Mouse (Mus musculus): ENCODE measurements around the gene Socs2. TPM values are rescaled to one million over a fixed set of nuclear protein-coding genes. Genes with fewer than 3 reads are reported as not detected.

Gene Socs2
- polyA plus RNA-seq, 1 experiment from 2014 or later: 52.5 TPM

GRCm38 (mm10) chr10:95371942-95372341 lies 45.0 kb downstream of the Socs2 start:
- Histone ChIP-seq H3K27me3 (ENCODE audit: control insufficient read depth, insufficient read depth, low read length) (no peaks in the 10 kb centered on the region), H3K4me2 (ENCODE audit: low read depth, low read length, severe bottlenecking) (no peak overlapping the region), H3K36me3 (ENCODE audit: control insufficient read depth, insufficient read depth, low read length) (no peaks in the 10 kb centered on the region), H3K9ac (ENCODE audit: low read length) (no peak overlapping the region), H3K9me3 (ENCODE audit: control insufficient read depth, low read length) (no peaks in the 10 kb centered on the region), H3K4me3 (ENCODE audit: low read depth, low read length) (no peak overlapping the region), H3K27ac (ENCODE audit: low read depth, low read length) (no peak overlapping the region), H3K4me1 (replicated peaks; ENCODE audit: control insufficient read depth, insufficient read depth, low read length) (no peaks in the 10 kb centered on the region)
- no peak for ATAC-seq (replicated peaks; ENCODE audit: low FRiP score)
- WGBS: 96% methylated on average over 3 of the region's 3 CpGs
- no peak for DNase-seq (ENCODE audit: low spot score)

- no peak overlapping the region for H3K4me3 ChIP-seq (ENCODE audit: low read depth, low read length)
- no peaks in the 10 kb centered on the region for H3K27me3 ChIP-seq (ENCODE audit: control insufficient read depth, insufficient read depth, low read length)
- no peak for ATAC-seq (replicated peaks; ENCODE audit: low FRiP score)
- H3K27ac ChIP-seq (ENCODE audit: low read depth, low read length): no peak overlapping the region
- no peaks in the 10 kb centered on the region for H3K36me3 ChIP-seq (ENCODE audit: control insufficient read depth, insufficient read depth, low read length)
- no peaks in the 10 kb centered on the region for H3K4me1 ChIP-seq (replicated peaks; ENCODE audit: control insufficient read depth, insufficient read depth, low read length)
- H3K9me3 ChIP-seq (ENCODE audit: control insufficient read depth, low read length): no peaks in the 10 kb centered on the region
- no peak for DNase-seq (ENCODE audit: low spot score)
- no peak overlapping the region for H3K4me2 ChIP-seq (ENCODE audit: low read depth, low read length, severe bottlenecking)
- H3K9ac ChIP-seq (ENCODE audit: low read length): no peak overlapping the region
Observed at GRCm38 (mm10) chr10:95369190-95369589, 47.8 kb downstream of the Socs2 start.

GRCm38 (mm10) chr10:95368151-95368550 lies 48.8 kb downstream of the Socs2 start:
- Histone ChIP-seq H3K4me1 (replicated peaks; ENCODE audit: control insufficient read depth, insufficient read depth, low read length) (no peaks in the 10 kb centered on the region), H3K9ac (ENCODE audit: low read length) (no peak overlapping the region), H3K4me2 (ENCODE audit: low read depth, low read length, severe bottlenecking) (no peak overlapping the region), H3K36me3 (ENCODE audit: control insufficient read depth, insufficient read depth, low read length) (no peaks in the 10 kb centered on the region), H3K27me3 (ENCODE audit: control insufficient read depth, insufficient read depth, low read length) (no peaks in the 10 kb centered on the region), H3K9me3 (ENCODE audit: control insufficient read depth, low read length) (no peaks in the 10 kb centered on the region), H3K27ac (ENCODE audit: low read depth, low read length) (no peak overlapping the region), H3K4me3 (ENCODE audit: low read depth, low read length) (no peak overlapping the region)
- WGBS: 93% methylated on average over 14 of the region's 14 CpGs
- DNase-seq (ENCODE audit: low spot score): no peak
- ATAC-seq (replicated peaks; ENCODE audit: low FRiP score): no peak

GRCm38 (mm10) chr10:95367661-95368089 lies 49.3 kb downstream of the Socs2 start:
- Histone ChIP-seq H3K27me3 (ENCODE audit: control insufficient read depth, insufficient read depth, low read length) (no peaks in the 10 kb centered on the region), H3K4me3 (ENCODE audit: low read depth, low read length) (no peak overlapping the region), H3K9ac (ENCODE audit: low read length) (no peak overlapping the region), H3K4me2 (ENCODE audit: low read depth, low read length, severe bottlenecking) (no peak overlapping the region), H3K36me3 (ENCODE audit: control insufficient read depth, insufficient read depth, low read length) (no peaks in the 10 kb centered on the region), H3K9me3 (ENCODE audit: control insufficient read depth, low read length) (no peaks in the 10 kb centered on the region), H3K27ac (ENCODE audit: low read depth, low read length) (no peak overlapping the region), H3K4me1 (replicated peaks; ENCODE audit: control insufficient read depth, insufficient read depth, low read length) (no peaks in the 10 kb centered on the region)
- no peak for DNase-seq (ENCODE audit: low spot score)
- no peak for ATAC-seq (replicated peaks; ENCODE audit: low FRiP score)
- WGBS: 93% methylated on average over 9 of the region's 9 CpGs

- WGBS: 80% methylated on average over 7 of the region's 7 CpGs
Observed at GRCm38 (mm10) chr10:95367241-95367640, 49.7 kb downstream of the Socs2 start.

GRCm38 (mm10) chr10:95362326-95362725 lies 54.7 kb downstream of the Socs2 start:
- DNase-seq (ENCODE audit: low spot score) (no peak), ATAC-seq (replicated peaks; ENCODE audit: low FRiP score) (no peak)
- H3K27me3 ChIP-seq (ENCODE audit: control insufficient read depth, insufficient read depth, low read length): no peaks in the 10 kb centered on the region
- H3K27ac ChIP-seq (ENCODE audit: low read depth, low read length): no peak overlapping the region
- WGBS: 47% methylated on average over 2 of the region's 2 CpGs
- H3K9ac ChIP-seq (ENCODE audit: low read length): no peak overlapping the region
- H3K9me3 ChIP-seq (ENCODE audit: control insufficient read depth, low read length): no peaks in the 10 kb centered on the region
- H3K4me2 ChIP-seq (ENCODE audit: low read depth, low read length, severe bottlenecking): no peak overlapping the region
- no peaks in the 10 kb centered on the region for H3K36me3 ChIP-seq (ENCODE audit: control insufficient read depth, insufficient read depth, low read length)
- H3K4me1 ChIP-seq (replicated peaks; ENCODE audit: control insufficient read depth, insufficient read depth, low read length): no peaks in the 10 kb centered on the region
- no peak overlapping the region for H3K4me3 ChIP-seq (ENCODE audit: low read depth, low read length)

More at GRCm38 (mm10) chr10:95367241-95367640, 49.7 kb downstream of the Socs2 start:
- DNase-seq (ENCODE audit: low spot score) (no peak), ATAC-seq (replicated peaks; ENCODE audit: low FRiP score) (no peak)
- no peaks in the 10 kb centered on the region for H3K27me3 ChIP-seq (ENCODE audit: control insufficient read depth, insufficient read depth, low read length)
- no peak overlapping the region for H3K27ac ChIP-seq (ENCODE audit: low read depth, low read length)
- H3K36me3 ChIP-seq (ENCODE audit: control insufficient read depth, insufficient read depth, low read length): no peaks in the 10 kb centered on the region
- no peak overlapping the region for H3K9ac ChIP-seq (ENCODE audit: low read length)
- no peak overlapping the region for H3K4me3 ChIP-seq (ENCODE audit: low read depth, low read length)
- H3K4me1 ChIP-seq (replicated peaks; ENCODE audit: control insufficient read depth, insufficient read depth, low read length): no peaks in the 10 kb centered on the region
- H3K4me2 ChIP-seq (ENCODE audit: low read depth, low read length, severe bottlenecking): no peak overlapping the region
- H3K9me3 ChIP-seq (ENCODE audit: control insufficient read depth, low read length): no peaks in the 10 kb centered on the region

- ATAC-seq (replicated peaks; ENCODE audit: low FRiP score) (no peak), DNase-seq (ENCODE audit: low spot score) (no peak)
- Histone ChIP-seq H3K27ac (ENCODE audit: low read depth, low read length) (no peak overlapping the region), H3K4me2 (ENCODE audit: low read depth, low read length, severe bottlenecking) (no peak overlapping the region), H3K4me3 (ENCODE audit: low read depth, low read length) (no peak overlapping the region), H3K4me1 (replicated peaks; ENCODE audit: control insufficient read depth, insufficient read depth, low read length) (no peaks in the 10 kb centered on the region), H3K36me3 (ENCODE audit: control insufficient read depth, insufficient read depth, low read length) (no peaks in the 10 kb centered on the region), H3K27me3 (ENCODE audit: control insufficient read depth, insufficient read depth, low read length) (no peaks in the 10 kb centered on the region), H3K9me3 (ENCODE audit: control insufficient read depth, low read length) (no peaks in the 10 kb centered on the region), H3K9ac (ENCODE audit: low read length) (no peak overlapping the region)
- WGBS: 92% methylated on average over 12 of the region's 12 CpGs
Observed at GRCm38 (mm10) chr10:95361260-95361841, 55.6 kb downstream of the Socs2 start.

- no peaks in the 10 kb centered on the region for H3K27me3 ChIP-seq (ENCODE audit: control insufficient read depth, insufficient read depth, low read length)
- no peak overlapping the region for H3K4me3 ChIP-seq (ENCODE audit: low read depth, low read length)
- H3K9me3 ChIP-seq (ENCODE audit: control insufficient read depth, low read length): no peaks in the 10 kb centered on the region
- WGBS: 96% methylated on average over 5 of the region's 5 CpGs
- no peaks in the 10 kb centered on the region for H3K36me3 ChIP-seq (ENCODE audit: control insufficient read depth, insufficient read depth, low read length)
- H3K4me2 ChIP-seq (ENCODE audit: low read depth, low read length, severe bottlenecking): no peak overlapping the region
- H3K4me1 ChIP-seq (replicated peaks; ENCODE audit: control insufficient read depth, insufficient read depth, low read length): no peaks in the 10 kb centered on the region
- ATAC-seq (replicated peaks; ENCODE audit: low FRiP score): no peak
- no peak overlapping the region for H3K9ac ChIP-seq (ENCODE audit: low read length)
- H3K27ac ChIP-seq (ENCODE audit: low read depth, low read length): no peak overlapping the region
- DNase-seq (ENCODE audit: low spot score): no peak
Observed at GRCm38 (mm10) chr10:95360048-95360447, 56.9 kb downstream of the Socs2 start.

GRCm38 (mm10) chr10:95357721-95358120 lies 59.3 kb downstream of the Socs2 start:
- Histone ChIP-seq H3K27ac (ENCODE audit: low read depth, low read length) (no peak overlapping the region), H3K27me3 (ENCODE audit: control insufficient read depth, insufficient read depth, low read length) (no peaks in the 10 kb centered on the region), H3K4me2 (ENCODE audit: low read depth, low read length, severe bottlenecking) (no peak overlapping the region), H3K36me3 (ENCODE audit: control insufficient read depth, insufficient read depth, low read length) (no peaks in the 10 kb centered on the region), H3K9ac (ENCODE audit: low read length) (no peak overlapping the region), H3K4me1 (replicated peaks; ENCODE audit: control insufficient read depth, insufficient read depth, low read length) (no peaks in the 10 kb centered on the region), H3K4me3 (ENCODE audit: low read depth, low read length) (no peak overlapping the region), H3K9me3 (ENCODE audit: control insufficient read depth, low read length) (no peaks in the 10 kb centered on the region)
- no peak for ATAC-seq (replicated peaks; ENCODE audit: low FRiP score)
- DNase-seq (ENCODE audit: low spot score): no peak
- WGBS: 94% methylated on average over 2 of the region's 3 CpGs
